Mouse (Mus musculus) liver, postnatal 0 days (tissue): ENCODE data around the gene Pla2g3.

Experiments used
- CTCF ChIP-seq: sonication (generic); IDR thresholded peaks from 2 replicates; pipeline ENCODE4 v1.5.1; 2016; ENCODE audit warnings: antibody characterized with exemption, low read depth
- EP300 ChIP-seq: IDR thresholded peaks from 2 replicates; pipeline ENCODE4 v1.6.1; 2016; ENCODE audit warnings: antibody characterized with exemption, low read depth, mild to moderate bottlenecking

GRCm38 (mm10) chr11:3533406-3533932 is 45.4 kb downstream of the Pla2g3 start:
- no peak for TF ChIP-seq CTCF
- TF ChIP-seq EP300 = no peak
